8 mouse cellular contexts compared by ENCODE assay signal in genomic region chr8:70541081-70541480, GRCm38 (mm10). TPM values are rescaled to one million over a fixed set of nuclear protein-coding genes. Genes with fewer than 3 reads are reported as not detected.
DNase-seq lines count a peak whose midpoint lies in the region; ATAC-seq and TF ChIP-seq lines count a peak whose summit lies in the region.

No protein-coding gene starts in this region.

- no peak overlapping the region for H3K9ac ChIP-seq in hindbrain, embryonic 11.5 days (ENCODE audit: low read depth, low read length)
- H3K9ac ChIP-seq in hindbrain, embryonic 13.5 days = peak overlapping the region; percentile 88
- H3K9ac ChIP-seq in midbrain, embryonic 11.5 days (ENCODE audit: low read length) = no peak overlapping the region

- DNase-seq in hindbrain, embryonic 10.5 days (ENCODE audit: low spot score) = no peak
- DNase-seq in hindbrain, embryonic 11.5 days (ENCODE audit: low spot score) = no peak
- DNase-seq in midbrain, embryonic 11.5 days (ENCODE audit: low spot score, missing footprints) = no peak
- DNase-seq in urinary bladder, postnatal 4 days (ENCODE audit: low spot score in 2 of 2) = no peak
- DNase-seq in ovary, postnatal 14 days (ENCODE audit: low spot score) = no peak
- DNase-seq in cerebellum, adult 8-10 months = no peak

- H3K4me3 ChIP-seq in hindbrain, embryonic 10.5 days = peak overlapping the region; percentile 74
- H3K4me3 ChIP-seq in hindbrain, embryonic 11.5 days (ENCODE audit: low read depth, low read length) = no peak overlapping the region
- peak overlapping the region; percentile 71 for H3K4me3 ChIP-seq in bone marrow macrophage, adult 2 months (ENCODE audit: insufficient read depth, low read length)
- peak overlapping the region; percentile 83 for H3K4me3 ChIP-seq in hindbrain, embryonic 13.5 days
- no peak overlapping the region; the same call in 1 of the 2 replicates for H3K4me3 ChIP-seq in midbrain, embryonic 11.5 days (ENCODE audit: low read depth, low read length)

- no peaks in the 10 kb centered on the region for H3K9me3 ChIP-seq in hindbrain, embryonic 10.5 days
- H3K9me3 ChIP-seq in hindbrain, embryonic 11.5 days (ENCODE audit: control insufficient read depth, low read length) = no peaks in the 10 kb centered on the region
- no peaks in the 10 kb centered on the region for H3K9me3 ChIP-seq in hindbrain, embryonic 13.5 days
- no peaks in the 10 kb centered on the region for H3K9me3 ChIP-seq in midbrain, embryonic 11.5 days (ENCODE audit: control insufficient read depth, low read length)

- peaks cover 16% of the 10 kb centered on the region for H3K36me3 ChIP-seq in hindbrain, embryonic 10.5 days
- H3K36me3 ChIP-seq in hindbrain, embryonic 11.5 days (ENCODE audit: control insufficient read depth, insufficient read depth, low read length) = no peaks in the 10 kb centered on the region
- peaks cover 16% of the 10 kb centered on the region for H3K36me3 ChIP-seq in hindbrain, embryonic 13.5 days
- peaks cover 3% of the 10 kb centered on the region; the same call in 1 of the 2 replicates for H3K36me3 ChIP-seq in midbrain, embryonic 11.5 days (ENCODE audit: control insufficient read depth, insufficient read depth, low read length)

- peaks cover 48% of the 10 kb centered on the region for H3K4me1 ChIP-seq in hindbrain, embryonic 10.5 days (replicated peaks)
- peaks cover 5% of the 10 kb centered on the region; the same call in 1 of the 2 replicates for H3K4me1 ChIP-seq in hindbrain, embryonic 11.5 days (replicated peaks; ENCODE audit: control insufficient read depth, insufficient read depth, low read length)
- H3K4me1 ChIP-seq in bone marrow macrophage, adult 2 months (ENCODE audit: control insufficient read depth, insufficient read depth, low read length) = peaks cover 54% of the 10 kb centered on the region
- peaks cover 51% of the 10 kb centered on the region for H3K4me1 ChIP-seq in hindbrain, embryonic 13.5 days (replicated peaks)
- H3K4me1 ChIP-seq in midbrain, embryonic 11.5 days (ENCODE audit: control insufficient read depth, insufficient read depth, low read length) = peaks cover 20% of the 10 kb centered on the region

- no peaks in the 10 kb centered on the region for H3K27me3 ChIP-seq in hindbrain, embryonic 10.5 days (ENCODE audit: insufficient read depth, poor library complexity, severe bottlenecking)
- no peaks in the 10 kb centered on the region for H3K27me3 ChIP-seq in hindbrain, embryonic 11.5 days (ENCODE audit: control insufficient read depth, insufficient read depth, low read length)
- H3K27me3 ChIP-seq in hindbrain, embryonic 13.5 days = no peaks in the 10 kb centered on the region
- no peaks in the 10 kb centered on the region for H3K27me3 ChIP-seq in midbrain, embryonic 11.5 days (ENCODE audit: control insufficient read depth, insufficient read depth, low read length)

- no peak for TF ChIP-seq POLR2A in bone marrow macrophage, adult 2 months (IDR thresholded peaks at IDR 0.05; ENCODE audit: borderline replicate concordance, low read depth, low read length)

- no peak overlapping the region for H3K27ac ChIP-seq in hindbrain, embryonic 10.5 days
- H3K27ac ChIP-seq in hindbrain, embryonic 11.5 days (ENCODE audit: low read depth, low read length) = no peak overlapping the region
- peak overlapping the region; percentile 61 for H3K27ac ChIP-seq in bone marrow macrophage, adult 2 months (ENCODE audit: insufficient read depth, low read depth, low read length)
- no peak overlapping the region for H3K27ac ChIP-seq in hindbrain, embryonic 13.5 days
- no peak overlapping the region for H3K27ac ChIP-seq in midbrain, embryonic 11.5 days (ENCODE audit: low read depth, low read length)

- no peak for ATAC-seq in hindbrain, embryonic 11.5 days (ENCODE audit: low FRiP score)
- ATAC-seq in hindbrain, embryonic 13.5 days (ENCODE audit: low FRiP score) = no peak
- ATAC-seq in midbrain, embryonic 11.5 days (ENCODE audit: low FRiP score) = no peak

- WGBS in hindbrain, embryonic 10.5 days = 84% methylated on average over 5 of the region's 5 CpGs
- WGBS in hindbrain, embryonic 11.5 days = 91% methylated on average over 5 of the region's 5 CpGs
- 93% methylated on average over 5 of the region's 5 CpGs for WGBS in hindbrain, embryonic 13.5 days
- WGBS in midbrain, embryonic 11.5 days = 79% methylated on average over 5 of the region's 5 CpGs

- TF ChIP-seq CTCF in bone marrow macrophage, adult 2 months (IDR thresholded peaks at IDR 0.05; ENCODE audit: low read depth, low read length) = no peak

- H3K4me2 ChIP-seq in hindbrain, embryonic 11.5 days (replicated peaks; ENCODE audit: low read depth, low read length) = no peak overlapping the region
- H3K4me2 ChIP-seq in hindbrain, embryonic 13.5 days = peak overlapping the region; percentile 96
- H3K4me2 ChIP-seq in midbrain, embryonic 11.5 days = peak overlapping the region; percentile 91

RNA-seq across cellular contexts. Expression of gene Ell, which starts 1.8 kb away (rescaled TPM):
- polyA plus RNA-seq in hindbrain, embryonic 10.5 days (2016; fragmentation: Nextera tagmentation; extraction: Ambion mirVana) = 20.5 and 22.4 TPM in 2 replicates
- polyA plus RNA-seq in hindbrain, embryonic 11.5 days (2014; fragmentation: Nextera tagmentation; extraction: Ambion mirVana) = 15.4 and 16.5 TPM in 2 replicates
- polyA plus RNA-seq in bone marrow macrophage, adult 2 months (2012; ENCODE audit: insufficient read depth, insufficient read length, missing spikeins) = 17.1 TPM in 2 replicates
- polyA plus RNA-seq in hindbrain, embryonic 13.5 days (2015; fragmentation: Nextera tagmentation; extraction: Ambion mirVana) = 16.3 and 17.2 TPM in 2 replicates
- 13.0 TPM in 2 replicates for polyA plus RNA-seq in midbrain, embryonic 11.5 days (2014; fragmentation: Nextera tagmentation; extraction: Ambion mirVana)

RNA-seq across cellular contexts. Expression of gene Kxd1, which starts 13.3 kb away (rescaled TPM):
- polyA plus RNA-seq in hindbrain, embryonic 10.5 days (2016; fragmentation: Nextera tagmentation; extraction: Ambion mirVana) = 54.3 and 57.7 TPM in 2 replicates
- 48.3 and 52.6 TPM in 2 replicates for polyA plus RNA-seq in hindbrain, embryonic 11.5 days (2014; fragmentation: Nextera tagmentation; extraction: Ambion mirVana)
- 82.2 and 82.3 TPM in 2 replicates for polyA plus RNA-seq in bone marrow macrophage, adult 2 months (2012; ENCODE audit: insufficient read depth, insufficient read length, missing spikeins)
- polyA plus RNA-seq in hindbrain, embryonic 13.5 days (2015; fragmentation: Nextera tagmentation; extraction: Ambion mirVana) = 47.7 and 50.5 TPM in 2 replicates
- 48.0 and 50.0 TPM in 2 replicates for polyA plus RNA-seq in midbrain, embryonic 11.5 days (2014; fragmentation: Nextera tagmentation; extraction: Ambion mirVana)

RNA-seq across cellular contexts. Expression of gene Fkbp8, which starts 13.6 kb away (rescaled TPM):
- 311 and 360 TPM in 2 replicates for polyA plus RNA-seq in hindbrain, embryonic 10.5 days (2016; fragmentation: Nextera tagmentation; extraction: Ambion mirVana)
- 226 and 243 TPM in 2 replicates for polyA plus RNA-seq in hindbrain, embryonic 11.5 days (2014; fragmentation: Nextera tagmentation; extraction: Ambion mirVana)
- 163 and 178 TPM in 2 replicates for polyA plus RNA-seq in bone marrow macrophage, adult 2 months (2012; ENCODE audit: insufficient read depth, insufficient read length, missing spikeins)
- polyA plus RNA-seq in hindbrain, embryonic 13.5 days (2015; fragmentation: Nextera tagmentation; extraction: Ambion mirVana) = 385 and 391 TPM in 2 replicates
- 203 and 215 TPM in 2 replicates for polyA plus RNA-seq in midbrain, embryonic 11.5 days (2014; fragmentation: Nextera tagmentation; extraction: Ambion mirVana)

RNA-seq across cellular contexts. Expression of gene Uba52, which starts 30.5 kb away (rescaled TPM):
- 914 and 933 TPM in 2 replicates for polyA plus RNA-seq in hindbrain, embryonic 10.5 days (2016; fragmentation: Nextera tagmentation; extraction: Ambion mirVana)
- 814 and 839 TPM in 2 replicates for polyA plus RNA-seq in hindbrain, embryonic 11.5 days (2014; fragmentation: Nextera tagmentation; extraction: Ambion mirVana)
- 825 and 873 TPM in 2 replicates for polyA plus RNA-seq in bone marrow macrophage, adult 2 months (2012; ENCODE audit: insufficient read depth, insufficient read length, missing spikeins)
- 715 and 758 TPM in 2 replicates for polyA plus RNA-seq in hindbrain, embryonic 13.5 days (2015; fragmentation: Nextera tagmentation; extraction: Ambion mirVana)
- 774 and 852 TPM in 2 replicates for polyA plus RNA-seq in midbrain, embryonic 11.5 days (2014; fragmentation: Nextera tagmentation; extraction: Ambion mirVana)

RNA-seq across cellular contexts. Expression of gene Rex1bd, which starts 34.5 kb away (rescaled TPM):
- polyA plus RNA-seq in hindbrain, embryonic 10.5 days (2016; fragmentation: Nextera tagmentation; extraction: Ambion mirVana) = 131 and 148 TPM in 2 replicates
- polyA plus RNA-seq in hindbrain, embryonic 11.5 days (2014; fragmentation: Nextera tagmentation; extraction: Ambion mirVana) = 129 and 136 TPM in 2 replicates
- 80.7 and 86.0 TPM in 2 replicates for polyA plus RNA-seq in bone marrow macrophage, adult 2 months (2012; ENCODE audit: insufficient read depth, insufficient read length, missing spikeins)
- 147 and 148 TPM in 2 replicates for polyA plus RNA-seq in hindbrain, embryonic 13.5 days (2015; fragmentation: Nextera tagmentation; extraction: Ambion mirVana)
- polyA plus RNA-seq in midbrain, embryonic 11.5 days (2014; fragmentation: Nextera tagmentation; extraction: Ambion mirVana) = 126 and 129 TPM in 2 replicates

Comparison
In these comparisons a context has a peak if more than half of its experiments do, and no peak if none do; other contexts are left out.
1. H3K4me3 ChIP-seq: peak in hindbrain, embryonic 10.5 days (single experiment), bone marrow macrophage, adult 2 months (single experiment) and hindbrain, embryonic 13.5 days (single experiment); none in hindbrain, embryonic 11.5 days (single experiment) and midbrain, embryonic 11.5 days (single experiment).